Mouse (Mus musculus) forebrain, postnatal 0 days (tissue): ENCODE data around the gene Fasl. TPM values are rescaled to one million over a fixed set of nuclear protein-coding genes. Genes with fewer than 3 reads are reported as not detected.

Source experiments
- ATAC-seq: fragments of 200-750 bp; cut with Nextera tagmentation; 2 replicates; pipeline ENCODE4 v1.8.0; 2017; ENCODE audit warnings: mild to moderate bottlenecking, moderate library complexity
- DNase-seq: peaks from one replicate; pipeline ENCODE4 v3.0.0-alpha.2; 2015
- H3K27ac ChIP-seq: fragments of 300-500 bp; sonication (generic); 2 replicates; pipeline ENCODE4 v1.5.1; 2014; ENCODE audit warnings: low read depth, mild to moderate bottlenecking, antibody characterized with exemption, low read length, moderate library complexity, mixed read lengths
- H3K27me3 ChIP-seq: fragments of 300-500 bp; sonication (generic); 2 replicates; pipeline ENCODE4 v1.6.1; 2014; ENCODE audit warnings: mild to moderate bottlenecking, low read length, mixed read lengths; ENCODE audit not compliant: insufficient read depth
- H3K36me3 ChIP-seq: fragments of 300-500 bp; sonication (generic); 2 replicates; pipeline ENCODE4 v1.6.1; 2014; ENCODE audit warnings: mild to moderate bottlenecking, moderate library complexity; ENCODE audit not compliant: insufficient read depth
- H3K4me1 ChIP-seq: fragments of 300-500 bp; sonication (generic); 2 replicates; pipeline ENCODE4 v1.6.1; 2014; ENCODE audit warnings: antibody characterized with exemption; ENCODE audit not compliant: insufficient read depth
- H3K4me2 ChIP-seq: fragments of 300-500 bp; sonication (generic); 2 replicates; pipeline ENCODE4 v1.6.1; 2014; ENCODE audit warnings: low read depth, mild to moderate bottlenecking, moderate library complexity
- H3K4me3 ChIP-seq: fragments of 300-500 bp; sonication (generic); 2 replicates; pipeline ENCODE4 v1.5.1; 2014; ENCODE audit warnings: low read depth, low read length, mixed read lengths
- H3K9ac ChIP-seq: fragments of 300-500 bp; sonication (generic); 2 replicates; pipeline ENCODE4 v1.6.1; 2014; ENCODE audit warnings: mild to moderate bottlenecking
- H3K9me3 ChIP-seq: fragments of 300-500 bp; sonication (generic); 2 replicates; pipeline ENCODE4 v1.6.1; 2016; ENCODE audit warnings: low read length
- CTCF ChIP-seq: sonication (generic); IDR thresholded peaks from 2 replicates; pipeline ENCODE4 v1.5.1; 2016; ENCODE audit warnings: antibody characterized with exemption, control low read depth, low read depth
- WGBS: fragments of 180-500 bp; shearing (Covaris S2); extraction: QIAGEN DNeasy Blood & Tissue Kit; methylation state at CpG from one replicate; pipeline ENCODE4 v1.1.7; 2014; 5-methylcytosine and 5-hydroxymethylcytosine counted together
- polyA plus RNA-seq: library from polyadenylated mRNA; unstranded; fragments of >200 nt; fragmentation: Nextera tagmentation; extraction: Ambion mirVana; gene quantifications from 2 replicates; pipeline ENCODE4 v1.2.1, GENCODE M21; 2015
- total RNA-seq: library from RNA; depleted of rRNA; stranded (reverse); fragments of >200 nt; gene quantifications from 2 replicates; pipeline ENCODE4 v1.2.3, GENCODE M21; 2014

The Fasl gene
- total and polyA plus RNA-seq, 2 experiments from 2014 or later = 0.10 TPM; not detected in 1

DNA sequence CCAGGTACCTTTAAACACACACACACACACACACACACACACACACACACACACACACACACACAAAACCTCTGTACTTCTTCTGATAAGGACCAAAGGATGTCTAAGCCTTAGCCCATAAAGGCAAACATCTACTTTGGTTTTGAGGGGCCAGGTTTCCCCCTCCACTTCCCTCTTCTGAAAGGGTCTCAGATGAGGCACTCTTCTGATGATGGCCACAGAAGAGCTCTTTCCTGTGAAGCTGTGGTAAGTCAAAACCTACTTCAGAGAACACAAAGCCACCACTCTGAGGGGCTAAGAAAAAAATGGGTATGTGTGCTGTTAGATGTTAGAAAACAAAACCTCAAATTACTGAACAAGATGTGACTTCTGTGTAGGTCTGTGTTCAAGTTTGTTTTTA, 9.2 kb downstream of the Fasl start:
- no peak for DNase-seq
- Histone ChIP-seq H3K9me3 (no peaks in the 10 kb centered on the region), H3K27ac (no peak overlapping the region), H3K4me1 (no peaks in the 10 kb centered on the region), H3K9ac (no peak overlapping the region), H3K27me3 (no peaks in the 10 kb centered on the region), H3K4me2 (no peak overlapping the region), H3K4me3 (no peak overlapping the region), H3K36me3 (no peaks in the 10 kb centered on the region)
- no peak for TF ChIP-seq CTCF
- no peak for ATAC-seq

DNA sequence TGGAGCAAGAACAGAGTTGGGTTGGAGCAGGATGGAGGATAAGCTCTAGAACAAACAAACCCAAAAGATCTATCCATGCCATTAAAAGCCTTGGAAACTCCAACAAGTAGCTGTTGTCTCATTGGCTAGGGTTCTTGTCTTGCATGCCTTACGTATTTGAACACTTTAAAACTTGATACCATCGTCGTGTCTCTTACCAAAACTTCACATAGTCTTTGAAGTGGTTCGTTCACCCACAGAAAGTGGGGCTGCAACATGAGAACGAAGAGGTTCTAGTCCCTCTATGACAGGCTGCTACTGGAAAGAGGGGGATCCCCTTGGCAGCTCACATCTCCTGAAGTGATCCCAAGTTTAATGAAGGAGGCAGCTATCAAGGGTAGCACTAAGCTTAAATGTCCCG, 13.1 kb downstream of the Fasl start:
- ATAC-seq (no peak), DNase-seq (no peak)
- no peak overlapping the region for H3K27ac ChIP-seq
- no peak for TF ChIP-seq CTCF
- no peaks in the 10 kb centered on the region for H3K36me3 ChIP-seq
- no peaks in the 10 kb centered on the region for H3K9me3 ChIP-seq
- WGBS = 86% methylated on average over 6 of the region's 6 CpGs
- no peaks in the 10 kb centered on the region for H3K4me1 ChIP-seq
- no peak overlapping the region for H3K9ac ChIP-seq
- H3K27me3 ChIP-seq = no peaks in the 10 kb centered on the region
- no peak overlapping the region for H3K4me3 ChIP-seq
- no peak overlapping the region for H3K4me2 ChIP-seq

DNA sequence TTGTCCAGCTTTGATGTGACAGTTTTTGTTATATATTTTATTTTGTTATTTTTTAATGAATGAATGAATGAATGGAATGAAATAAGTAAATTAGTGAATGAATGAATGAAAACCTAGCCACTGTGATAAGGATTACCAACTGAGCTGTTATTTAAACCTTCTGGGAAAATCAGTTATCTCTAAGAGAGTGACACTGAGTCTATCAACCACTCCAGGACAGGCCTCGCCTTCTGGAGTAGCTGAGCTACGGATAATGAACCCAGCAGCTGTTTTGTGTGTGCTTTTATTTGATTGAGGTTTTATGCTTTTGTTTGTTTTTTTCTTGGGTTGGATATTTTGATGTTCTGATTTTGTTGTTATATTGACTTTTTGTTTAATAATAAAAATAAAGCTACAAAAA, 17.0 kb downstream of the Fasl start:
- ATAC-seq = no peak
- no peak for DNase-seq
- Histone ChIP-seq H3K4me2 (no peak overlapping the region), H3K9ac (no peak overlapping the region), H3K4me1 (no peaks in the 10 kb centered on the region), H3K4me3 (no peak overlapping the region), H3K9me3 (no peaks in the 10 kb centered on the region), H3K27ac (no peak overlapping the region), H3K36me3 (no peaks in the 10 kb centered on the region), H3K27me3 (no peaks in the 10 kb centered on the region)
- WGBS = 83% methylated on average over 2 of the region's 2 CpGs
- TF ChIP-seq CTCF = no peak

DNA sequence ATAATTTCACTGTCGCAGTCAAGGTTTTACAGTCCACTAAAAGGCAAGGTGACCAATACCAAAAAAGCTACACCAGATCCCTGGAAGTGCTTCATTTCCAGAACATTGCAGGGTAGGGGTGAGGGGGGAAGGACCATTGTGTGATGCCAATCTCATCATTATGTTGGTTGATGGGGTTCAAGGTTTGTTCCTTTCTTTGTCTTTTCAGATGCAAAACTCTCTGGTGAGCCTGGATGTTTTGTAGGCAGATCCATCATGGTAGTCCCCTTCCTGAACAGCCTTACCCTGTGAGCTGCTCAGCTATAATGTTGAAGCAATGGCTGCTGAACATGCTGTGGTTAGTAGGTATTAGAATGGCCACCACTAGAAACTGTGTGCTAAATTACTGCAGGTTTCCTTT, 19.0 kb downstream of the Fasl start:
- DNase-seq = no peak
- TF ChIP-seq CTCF = no peak
- no peak for ATAC-seq
- Histone ChIP-seq H3K27ac (no peak overlapping the region), H3K36me3 (no peaks in the 10 kb centered on the region), H3K9ac (no peak overlapping the region), H3K4me1 (no peaks in the 10 kb centered on the region), H3K4me2 (no peak overlapping the region), H3K4me3 (no peak overlapping the region), H3K9me3 (no peaks in the 10 kb centered on the region), H3K27me3 (no peaks in the 10 kb centered on the region)
- WGBS = 98% methylated on average over 1 of the region's 1 CpGs

DNA sequence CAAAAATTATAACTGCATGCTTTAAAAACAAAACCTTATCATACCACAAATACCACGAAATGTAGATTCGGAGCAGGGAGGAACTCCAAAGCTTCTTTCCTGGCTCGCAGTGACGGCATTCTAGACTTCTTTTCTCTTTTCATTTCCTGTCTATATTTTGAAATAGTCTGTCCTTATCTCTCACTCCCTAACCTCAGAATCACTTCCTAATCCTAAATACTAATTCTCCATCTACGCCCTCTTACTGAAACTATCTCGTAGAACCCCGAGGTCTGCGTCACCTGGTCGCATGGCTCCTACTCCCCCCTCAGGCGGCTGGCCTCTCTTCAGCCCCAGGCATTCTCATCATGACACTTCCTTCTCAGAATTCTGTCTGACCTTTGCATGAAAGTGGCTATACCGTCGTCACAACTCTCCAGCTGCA, 21.2 kb downstream of the Fasl start:
- WGBS = 76% methylated on average over 12 of the region's 12 CpGs
- no peak overlapping the region for H3K4me3 ChIP-seq
- ATAC-seq (no peak), DNase-seq (no peak)
- TF ChIP-seq CTCF = no peak
- H3K9me3 ChIP-seq = no peaks in the 10 kb centered on the region
- H3K27ac ChIP-seq = no peak overlapping the region
- H3K36me3 ChIP-seq = no peaks in the 10 kb centered on the region
- no peaks in the 10 kb centered on the region for H3K4me1 ChIP-seq
- no peaks in the 10 kb centered on the region for H3K27me3 ChIP-seq
- no peak overlapping the region for H3K4me2 ChIP-seq
- H3K9ac ChIP-seq = no peak overlapping the region

DNA sequence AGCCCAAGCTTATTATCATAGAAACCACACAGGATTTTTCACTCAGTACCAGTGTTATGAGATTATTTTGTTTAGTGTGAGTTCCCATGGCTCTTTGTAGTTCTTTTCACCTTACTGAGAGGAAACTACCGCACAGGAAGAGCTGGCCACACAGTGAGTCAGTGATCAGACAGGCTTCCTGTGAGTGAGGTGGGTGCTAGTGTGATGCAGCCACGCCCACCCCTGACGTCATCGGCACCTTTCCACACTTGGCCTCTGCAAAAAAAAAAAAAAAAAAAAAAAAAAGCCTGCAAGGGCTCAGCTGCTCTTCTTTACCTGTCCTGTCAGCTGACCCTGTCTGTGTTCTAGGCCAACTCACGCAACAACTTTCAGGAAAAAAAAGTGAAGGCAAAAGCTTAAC, 21.6 kb downstream of the Fasl start:
- H3K27me3 ChIP-seq = no peaks in the 10 kb centered on the region
- 57% methylated on average over 5 of the region's 5 CpGs for WGBS
- H3K27ac ChIP-seq = no peak overlapping the region
- H3K9ac ChIP-seq = no peak overlapping the region
- no peak overlapping the region for H3K4me3 ChIP-seq
- ATAC-seq (no peak), DNase-seq (no peak)
- H3K4me2 ChIP-seq = no peak overlapping the region
- H3K9me3 ChIP-seq = no peaks in the 10 kb centered on the region
- H3K36me3 ChIP-seq = no peaks in the 10 kb centered on the region
- TF ChIP-seq CTCF = no peak
- H3K4me1 ChIP-seq = no peaks in the 10 kb centered on the region

DNA sequence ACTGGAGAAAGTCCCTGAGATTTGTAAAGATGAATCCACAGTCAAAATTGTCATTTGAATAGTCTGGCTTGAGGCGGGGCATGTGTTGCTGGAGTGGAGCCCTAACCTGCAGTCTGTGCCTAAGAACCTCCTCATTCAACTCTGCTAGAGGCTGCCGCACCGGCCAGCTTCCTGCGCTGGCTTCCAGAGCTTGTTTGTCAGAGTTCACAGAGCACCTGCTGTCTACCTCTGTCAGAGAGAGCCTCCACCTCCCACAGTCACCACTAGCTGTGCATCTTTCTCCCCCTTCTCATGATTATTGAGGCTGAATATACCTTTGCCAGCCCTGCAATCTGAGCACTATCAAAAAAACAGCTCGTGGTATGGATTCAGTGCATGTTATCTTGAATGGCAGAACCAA, 22.4 kb downstream of the Fasl start:
- Histone ChIP-seq H3K36me3 (no peaks in the 10 kb centered on the region), H3K9ac (no peak overlapping the region), H3K27me3 (no peaks in the 10 kb centered on the region), H3K27ac (no peak overlapping the region), H3K4me2 (no peak overlapping the region), H3K9me3 (no peaks in the 10 kb centered on the region), H3K4me1 (no peaks in the 10 kb centered on the region), H3K4me3 (no peak overlapping the region)
- DNase-seq (no peak), ATAC-seq (no peak)
- WGBS = 49% methylated on average over 5 of the region's 5 CpGs
- no peak for TF ChIP-seq CTCF

DNA sequence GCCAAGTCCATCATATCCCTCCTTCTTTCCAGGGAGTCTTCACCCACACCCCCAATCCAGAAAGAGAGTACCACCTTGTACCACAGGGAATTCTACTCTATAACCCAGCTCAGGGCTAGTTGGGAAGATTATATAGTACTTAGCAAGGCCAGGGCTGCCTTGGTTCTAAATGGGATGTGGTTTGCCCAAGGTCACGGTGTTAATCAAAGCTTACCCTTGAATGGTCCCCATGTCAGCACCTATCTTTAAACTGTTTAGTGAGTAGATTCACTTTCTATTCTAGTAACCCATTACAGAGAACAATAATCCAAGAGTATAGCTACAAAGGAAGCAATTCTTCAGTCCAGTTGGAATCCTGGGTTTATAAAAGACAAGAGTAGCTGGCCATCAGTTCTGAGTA, 23.3 kb downstream of the Fasl start:
- no peaks in the 10 kb centered on the region for H3K27me3 ChIP-seq
- no peak overlapping the region for H3K9ac ChIP-seq
- no peaks in the 10 kb centered on the region for H3K9me3 ChIP-seq
- H3K27ac ChIP-seq = no peak overlapping the region
- ATAC-seq = no peak
- WGBS = 89% methylated on average over 1 of the region's 1 CpGs
- no peaks in the 10 kb centered on the region for H3K36me3 ChIP-seq
- H3K4me3 ChIP-seq = no peak overlapping the region
- no peak overlapping the region for H3K4me2 ChIP-seq
- H3K4me1 ChIP-seq = no peaks in the 10 kb centered on the region
- no peak for TF ChIP-seq CTCF
- DNase-seq = no peak
